Mouse (Mus musculus): ENCODE results near the gene Zfp112. TPM values are rescaled to one million over a fixed set of nuclear protein-coding genes. Genes with fewer than 3 reads are reported as not detected.

Zfp112 gene
- polyA plus RNA-seq, 1 experiment from 2014 or later, result 6.3 TPM

DNA sequence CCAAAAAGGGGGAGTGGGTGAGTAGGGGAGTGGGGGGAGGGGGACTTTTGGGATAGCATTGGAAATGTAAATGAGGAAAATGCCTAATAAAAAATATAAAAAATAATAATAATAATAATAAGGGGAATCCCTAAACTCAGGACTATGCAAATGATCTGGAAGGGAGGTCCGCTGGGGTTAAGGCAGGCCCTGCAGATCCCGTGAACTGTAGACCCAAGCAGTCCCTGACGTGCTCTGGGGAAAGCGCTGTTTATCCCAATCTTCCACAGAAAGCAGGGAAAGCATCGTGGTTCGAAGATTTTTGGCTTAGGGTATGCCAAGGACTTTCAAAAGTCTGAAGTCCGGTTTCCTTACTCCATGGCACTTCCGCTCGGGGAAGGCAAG is 350 bp upstream of the Zfp112 start:
- Histone ChIP-seq H3K27ac (ENCODE audit: low read length) (peak overlapping the region; percentile 91), H3K36me3 (ENCODE audit: insufficient read depth, low read length) (peaks cover 35% of the 10 kb centered on the region), H3K4me3 (ENCODE audit: low read length) (peak overlapping the region; percentile 70), H3K27me3 (ENCODE audit: insufficient read depth, low read length) (no peaks in the 10 kb centered on the region), H3K4me1 (ENCODE audit: insufficient read depth, low read length) (0 out of 2 replicates have a peak, but pooled peaks cover 5% of the 10 kb centered on the region), H3K4me2 (replicated peaks; ENCODE audit: low read depth, low read length) (peak overlapping the region; percentile 86), H3K9me3 (ENCODE audit: low read length) (peaks cover 32% of the 10 kb centered on the region), H3K9ac (replicated peaks; ENCODE audit: low read length) (peak overlapping the region; percentile 80)
- ATAC-seq (ENCODE audit: low FRiP score, low TSS enrichment), result peak; percentile 60; the same call in 1 of the 2 replicates
- 4% methylated on average over 9 of the region's 9 CpGs for WGBS

- peak overlapping the region; percentile 91 for H3K27ac ChIP-seq (ENCODE audit: low read length)
- peak; percentile 50; the same call in 1 of the 2 replicates for ATAC-seq (ENCODE audit: low FRiP score, low TSS enrichment)
- peaks cover 19% of the 10 kb centered on the region for H3K9me3 ChIP-seq (ENCODE audit: low read length)
- H3K9ac ChIP-seq (replicated peaks; ENCODE audit: low read length), result peak overlapping the region; percentile 80
- peak overlapping the region; percentile 86 for H3K4me2 ChIP-seq (replicated peaks; ENCODE audit: low read depth, low read length)
- H3K4me3 ChIP-seq (ENCODE audit: low read length), result peak overlapping the region; percentile 70
- no peaks in the 10 kb centered on the region for H3K27me3 ChIP-seq (ENCODE audit: insufficient read depth, low read length)
- 0 out of 2 replicates have a peak, but pooled peaks cover 5% of the 10 kb centered on the region for H3K4me1 ChIP-seq (ENCODE audit: insufficient read depth, low read length)
- WGBS, result 13% methylated on average over 12 of the region's 12 CpGs
- peaks cover 23% of the 10 kb centered on the region for H3K36me3 ChIP-seq (ENCODE audit: insufficient read depth, low read length)
Observed at GRCm38 (mm10) chr7:24113001-24113400, 887 bp downstream of the Zfp112 start.

- Histone ChIP-seq H3K27me3 (ENCODE audit: insufficient read depth, low read length) (no peaks in the 10 kb centered on the region), H3K36me3 (ENCODE audit: insufficient read depth, low read length) (no peaks in the 10 kb centered on the region), H3K27ac (ENCODE audit: low read length) (no peak overlapping the region), H3K4me2 (replicated peaks; ENCODE audit: low read depth, low read length) (no peak overlapping the region), H3K4me1 (ENCODE audit: insufficient read depth, low read length) (0 out of 2 replicates have a peak, but pooled peaks cover 5% of the 10 kb centered on the region), H3K4me3 (ENCODE audit: low read length) (no peak overlapping the region), H3K9me3 (ENCODE audit: low read length) (no peaks in the 10 kb centered on the region), H3K9ac (replicated peaks; ENCODE audit: low read length) (no peak overlapping the region)
- WGBS, result 82% methylated on average over 4 of the region's 4 CpGs
- ATAC-seq (ENCODE audit: low FRiP score, low TSS enrichment), result no peak
Observed at GRCm38 (mm10) chr7:24116655-24117054, 4.5 kb downstream of the Zfp112 start.

- peak; percentile 49 for ATAC-seq (ENCODE audit: low FRiP score, low TSS enrichment)
- H3K9ac ChIP-seq (replicated peaks; ENCODE audit: low read length), result peak overlapping the region; percentile 86
- H3K4me3 ChIP-seq (ENCODE audit: low read length), result peak overlapping the region; percentile 89
- H3K4me1 ChIP-seq (ENCODE audit: insufficient read depth, low read length), result peaks cover 7% of the 10 kb centered on the region
- no peaks in the 10 kb centered on the region for H3K9me3 ChIP-seq (ENCODE audit: low read length)
- 16% methylated on average over 6 of the region's 6 CpGs for WGBS
- H3K27ac ChIP-seq (ENCODE audit: low read length), result no peak overlapping the region
- no peaks in the 10 kb centered on the region for H3K27me3 ChIP-seq (ENCODE audit: insufficient read depth, low read length)
- H3K4me2 ChIP-seq (replicated peaks; ENCODE audit: low read depth, low read length), result peak overlapping the region; percentile 92
- peaks cover 24% of the 10 kb centered on the region for H3K36me3 ChIP-seq (ENCODE audit: insufficient read depth, low read length)
Observed at GRCm38 (mm10) chr7:24133425-24133995, 21.4 kb downstream of the Zfp112 start.

GRCm38 (mm10) chr7:24133996-24134828 is 22.1 kb downstream of the Zfp112 start, which contains the start of gene Zfp235:
TSS of gene Zfp235 (plus strand) at chr7:24134169.
- 3% methylated on average over 32 of the region's 32 CpGs for WGBS
- Histone ChIP-seq H3K27ac (ENCODE audit: low read length) (peak within 1 kb of the TSS; percentile 18; the same call in 1 of the 2 replicates), H3K4me3 (ENCODE audit: low read length) (peak within 1 kb of the TSS; percentile 89), H3K9me3 (ENCODE audit: low read length) (no peaks in the 10 kb centered on the region), H3K9ac (replicated peaks; ENCODE audit: low read length) (peak within 1 kb of the TSS; percentile 86), H3K27me3 (ENCODE audit: insufficient read depth, low read length) (no peaks in the 10 kb centered on the region), H3K4me2 (replicated peaks; ENCODE audit: low read depth, low read length) (peak within 1 kb of the TSS; percentile 92), H3K36me3 (ENCODE audit: insufficient read depth, low read length) (peaks cover 29% of the 10 kb centered on the region), H3K4me1 (ENCODE audit: insufficient read depth, low read length) (peaks cover 7% of the 10 kb centered on the region)
- peak; percentile 96 for ATAC-seq (ENCODE audit: low FRiP score, low TSS enrichment)

DNA sequence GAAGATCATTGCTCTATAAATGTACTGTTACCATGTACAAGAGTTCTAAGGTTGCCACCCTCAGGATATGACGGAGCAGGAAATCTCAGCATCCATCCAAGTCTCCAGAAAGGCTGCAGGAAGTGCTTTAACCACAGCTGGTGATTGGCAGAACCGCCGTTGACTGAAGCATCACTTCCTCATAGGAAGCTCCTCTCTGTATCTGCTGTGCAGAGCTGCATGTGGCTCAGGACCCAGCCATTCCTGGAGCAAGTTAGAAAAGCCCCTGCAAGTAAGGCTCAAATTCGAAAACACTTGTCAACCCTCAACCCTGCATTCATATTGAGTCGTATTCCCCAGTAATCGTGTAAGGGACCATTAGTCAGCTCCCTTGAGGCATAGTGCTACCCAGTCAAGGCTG is 30.5 kb downstream of the Zfp112 start:
- no peak overlapping the region for H3K9ac ChIP-seq (replicated peaks; ENCODE audit: low read length)
- peaks cover 49% of the 10 kb centered on the region for H3K36me3 ChIP-seq (ENCODE audit: insufficient read depth, low read length)
- H3K4me3 ChIP-seq (ENCODE audit: low read length), result no peak overlapping the region
- H3K27me3 ChIP-seq (ENCODE audit: insufficient read depth, low read length), result no peaks in the 10 kb centered on the region
- H3K27ac ChIP-seq (ENCODE audit: low read length), result no peak overlapping the region
- H3K4me1 ChIP-seq (ENCODE audit: insufficient read depth, low read length), result no peaks in the 10 kb centered on the region
- WGBS, result 91% methylated on average over 6 of the region's 6 CpGs
- H3K9me3 ChIP-seq (ENCODE audit: low read length), result no peaks in the 10 kb centered on the region; the same call in 1 of the 2 replicates
- H3K4me2 ChIP-seq (replicated peaks; ENCODE audit: low read depth, low read length), result no peak overlapping the region
- ATAC-seq (ENCODE audit: low FRiP score, low TSS enrichment), result no peak

GRCm38 (mm10) chr7:24153272-24153671 is 41.2 kb downstream of the Zfp112 start:
- no peaks in the 10 kb centered on the region for H3K4me1 ChIP-seq (ENCODE audit: insufficient read depth, low read length)
- no peak overlapping the region for H3K4me2 ChIP-seq (replicated peaks; ENCODE audit: low read depth, low read length)
- no peaks in the 10 kb centered on the region for H3K36me3 ChIP-seq (ENCODE audit: insufficient read depth, low read length)
- H3K9ac ChIP-seq (replicated peaks; ENCODE audit: low read length), result no peak overlapping the region
- no peak overlapping the region for H3K27ac ChIP-seq (ENCODE audit: low read length)
- no peaks in the 10 kb centered on the region for H3K27me3 ChIP-seq (ENCODE audit: insufficient read depth, low read length)
- H3K4me3 ChIP-seq (ENCODE audit: low read length), result no peak overlapping the region
- ATAC-seq (ENCODE audit: low FRiP score, low TSS enrichment), result no peak
- no peaks in the 10 kb centered on the region for H3K9me3 ChIP-seq (ENCODE audit: low read length)
- 10% methylated on average over 1 of the region's 1 CpGs for WGBS

- Histone ChIP-seq H3K4me3 (ENCODE audit: low read length) (no peak overlapping the region), H3K9ac (replicated peaks; ENCODE audit: low read length) (no peak overlapping the region), H3K4me2 (replicated peaks; ENCODE audit: low read depth, low read length) (no peak overlapping the region), H3K27me3 (ENCODE audit: insufficient read depth, low read length) (no peaks in the 10 kb centered on the region), H3K9me3 (ENCODE audit: low read length) (peaks cover 3% of the 10 kb centered on the region; the same call in 1 of the 2 replicates), H3K4me1 (ENCODE audit: insufficient read depth, low read length) (no peaks in the 10 kb centered on the region; the same call in 1 of the 2 replicates), H3K36me3 (ENCODE audit: insufficient read depth, low read length) (no peaks in the 10 kb centered on the region), H3K27ac (ENCODE audit: low read length) (no peak overlapping the region)
- ATAC-seq (ENCODE audit: low FRiP score, low TSS enrichment), result no peak
- 60% methylated on average over 4 of the region's 4 CpGs for WGBS
Observed at GRCm38 (mm10) chr7:24172191-24172590, 60.1 kb downstream of the Zfp112 start.

DNA sequence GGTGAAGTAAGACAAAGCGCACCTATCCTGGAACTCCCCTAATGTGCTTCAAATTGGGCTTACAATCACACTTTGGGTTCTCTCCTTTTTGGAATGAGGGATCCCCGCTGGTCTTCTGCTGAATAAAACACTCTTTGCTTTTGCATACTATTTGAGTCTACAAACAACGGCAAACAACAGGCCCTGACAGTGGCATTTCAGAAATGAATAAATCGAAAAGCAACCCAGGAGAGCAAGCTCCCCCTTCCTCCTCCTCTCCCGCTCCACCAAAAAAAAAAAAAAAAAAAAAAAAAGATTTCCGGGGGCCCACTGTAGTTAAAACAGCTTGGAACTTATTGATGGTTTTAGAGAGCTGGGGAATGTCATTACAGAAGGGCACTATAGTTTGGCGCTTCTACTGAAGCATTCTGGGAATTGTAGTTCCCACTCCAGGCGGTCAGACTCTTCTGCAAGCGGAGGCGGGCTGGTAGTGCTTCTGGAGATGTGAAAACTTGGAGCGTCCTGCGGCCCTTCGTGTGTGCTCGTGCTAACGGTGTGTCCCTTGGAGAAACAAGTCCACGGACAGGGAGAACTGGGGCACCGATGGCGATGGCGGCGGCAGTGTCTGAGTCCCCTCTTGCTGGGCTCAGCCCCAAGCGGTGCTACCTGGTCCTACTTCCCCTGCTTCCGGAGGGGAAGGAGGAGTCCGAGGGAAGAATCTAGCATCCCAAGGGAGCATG is 62.7 kb downstream of the Zfp112 start, which contains the start of gene Zfp114:
Gene Zfp114, plus strand, starts transcription at position 443 of the 719 bp plus-strand sequence.
- Histone ChIP-seq H3K9me3 (ENCODE audit: low read length) (peaks cover 3% of the 10 kb centered on the region; the same call in 1 of the 2 replicates), H3K4me1 (ENCODE audit: insufficient read depth, low read length) (no peaks in the 10 kb centered on the region; the same call in 1 of the 2 replicates), H3K9ac (replicated peaks; ENCODE audit: low read length) (peak within 1 kb of the TSS; percentile 79), H3K4me3 (ENCODE audit: low read length) (peak within 1 kb of the TSS; percentile 71), H3K4me2 (replicated peaks; ENCODE audit: low read depth, low read length) (peak within 1 kb of the TSS; percentile 54), H3K36me3 (ENCODE audit: insufficient read depth, low read length) (no peaks in the 10 kb centered on the region), H3K27me3 (ENCODE audit: insufficient read depth, low read length) (no peaks in the 10 kb centered on the region), H3K27ac (ENCODE audit: low read length) (peak within 1 kb of the TSS; percentile 76; the same call in 1 of the 2 replicates)
- peak; percentile 94 for ATAC-seq (ENCODE audit: low FRiP score, low TSS enrichment)
- WGBS, result 12% methylated on average over 23 of the region's 23 CpGs

Data from kidney, embryonic 16.5 days (tissue).